9 mouse cellular contexts compared by ENCODE assay signal in the genomic region with DNA sequence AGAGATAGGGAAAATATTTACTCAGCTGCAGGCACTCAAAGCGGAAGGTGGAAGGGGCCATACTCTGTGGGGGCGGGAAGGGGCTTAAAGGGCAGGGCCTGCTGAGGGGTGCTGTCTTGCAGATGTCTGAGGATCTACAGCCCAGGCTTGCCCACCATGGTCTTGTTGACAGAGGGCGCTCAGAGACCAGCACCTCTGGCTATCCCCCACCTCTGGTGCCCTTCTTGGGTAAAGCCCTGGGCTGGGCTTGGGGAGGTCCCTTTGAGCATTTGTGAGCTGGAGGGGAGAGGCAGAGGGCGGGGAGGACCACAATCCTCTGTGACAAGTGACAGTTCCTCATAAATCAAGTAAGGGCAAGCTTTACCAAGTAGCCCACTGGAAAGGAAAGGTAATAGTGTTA. TPM values are rescaled to one million over a fixed set of nuclear protein-coding genes. Genes with fewer than 3 reads are reported as not detected.
A peak's percentile ranks its signal among the peaks of the same experiment; 100 is the strongest.
DNase-seq lines count a peak whose midpoint lies in the region; ATAC-seq lines count a peak whose summit lies in the region.
"Had no signal": no experiment of that assay in that cellular context is flagged by ENCODE, and none has a peak within 500 bp of the region (broad histone marks: within the 10 kb centered on the region; RNA-seq: fewer than 3 reads in every experiment).

No protein-coding gene starts in this region.

- intact Hi-C loops in heart, postnatal 36 days (cut with DNase I) = no loop called here
- intact Hi-C loops in left cerebral cortex, postnatal 25 days (cut with DNase I) = no loop called here

- H3K9ac ChIP-seq in lung, embryonic 16.5 days (ENCODE audit: low read length) = 0 out of 2 replicates have a peak overlapping the region, but pooled peaks have one; percentile 13

- ATAC-seq in lung, embryonic 16.5 days (ENCODE audit: low read depth) = 0 out of 2 replicates have a peak, but pooled peaks have one; percentile 2

- H3K27ac ChIP-seq in lung, embryonic 16.5 days (ENCODE audit: low read length) = peak overlapping the region; percentile 94
- 0 out of 2 replicates have a peak overlapping the region, but pooled peaks have one; percentile 34 for H3K27ac ChIP-seq in limb, embryonic 10.5 days

- no peaks in the 10 kb centered on the region for H3K36me3 ChIP-seq in lung, embryonic 16.5 days (ENCODE audit: control insufficient read depth, insufficient read depth, low read length)
- peaks cover 20% of the 10 kb centered on the region for H3K36me3 ChIP-seq in limb, embryonic 10.5 days

- H3K9me3 ChIP-seq in lung, embryonic 16.5 days (ENCODE audit: control insufficient read depth, low read length) = no peaks in the 10 kb centered on the region
- no peaks in the 10 kb centered on the region for H3K9me3 ChIP-seq in limb, embryonic 10.5 days (replicated peaks)
- H3K9me3 ChIP-seq: limb, embryonic 12.5 days had no signal

- peak; percentile 86 for DNase-seq in heart, adult 11 months
- DNase-seq in heart, postnatal 36 days = no peak
- DNase-seq in lung, postnatal 4 days = no peak
- no peak for DNase-seq in limb, embryonic 10.5 days (ENCODE audit: low spot score)
- no peak for DNase-seq in left cerebral cortex, postnatal 25 days (ENCODE audit: low spot score in 2 of 2)
- DNase-seq in adipocyte (ENCODE audit: low spot score) = no peak
- DNase-seq in ovary, postnatal 14 days (ENCODE audit: low spot score) = no peak

- peaks cover 59% of the 10 kb centered on the region for H3K4me1 ChIP-seq in lung, embryonic 16.5 days (replicated peaks; ENCODE audit: control insufficient read depth, insufficient read depth, low read length)
- peaks cover 68% of the 10 kb centered on the region for H3K4me1 ChIP-seq in limb, embryonic 10.5 days

- no peaks in the 10 kb centered on the region for H3K27me3 ChIP-seq in lung, embryonic 16.5 days (ENCODE audit: control insufficient read depth, insufficient read depth, low read depth, low read length)
- H3K27me3 ChIP-seq in limb, embryonic 10.5 days (ENCODE audit: low read depth, poor library complexity, severe bottlenecking) = no peaks in the 10 kb centered on the region
- H3K27me3 ChIP-seq: limb, embryonic 12.5 days had no signal

- WGBS in lung, embryonic 16.5 days = 37% methylated on average over 4 of the region's 4 CpGs
- 40% methylated on average over 4 of the region's 4 CpGs for WGBS in limb, embryonic 10.5 days

- no peak overlapping the region; the same call in 1 of the 2 replicates for H3K4me2 ChIP-seq in lung, embryonic 16.5 days (ENCODE audit: low read depth, low read length)
- H3K4me2 ChIP-seq: limb, embryonic 12.5 days had no signal

- H3K4me3 ChIP-seq in lung, embryonic 16.5 days (ENCODE audit: low read length) = no peak overlapping the region
- H3K4me3 ChIP-seq in limb, embryonic 10.5 days = no peak overlapping the region
- H3K4me3 ChIP-seq: limb, embryonic 12.5 days had no signal

RNA-seq across cellular contexts. Expression of gene Trim8, which starts 31.6 kb away (rescaled TPM):
- total RNA-seq in heart, postnatal 36 days (2021) = 10 to 100 TPM; 38.7 to 40.0 TPM
- polyA plus RNA-seq in lung, embryonic 16.5 days (2015; fragmentation: Nextera tagmentation; extraction: Ambion mirVana) = 22.4 and 24.9 TPM in 2 replicates
- 13.0 and 15.2 TPM in 2 replicates for polyA plus RNA-seq in limb, embryonic 10.5 days (2016; fragmentation: Nextera tagmentation; extraction: Ambion mirVana)
- total RNA-seq in left cerebral cortex, postnatal 25 days (2021) = 100 to 1,000 TPM; 114 to 116 TPM

RNA-seq across cellular contexts. Expression of gene Arl3, which starts 39.9 kb away (rescaled TPM):
- 10 to 100 TPM; 38.5 to 40.4 TPM for total RNA-seq in heart, postnatal 36 days (2021)
- 113 and 118 TPM in 2 replicates for polyA plus RNA-seq in lung, embryonic 16.5 days (2015; fragmentation: Nextera tagmentation; extraction: Ambion mirVana)
- 164 and 173 TPM in 2 replicates for polyA plus RNA-seq in limb, embryonic 10.5 days (2016; fragmentation: Nextera tagmentation; extraction: Ambion mirVana)
- total RNA-seq in left cerebral cortex, postnatal 25 days (2021) = 100 to 1,000 TPM; 113 to 120 TPM

RNA-seq across cellular contexts. Expression of gene Sfxn2, which starts 40.1 kb away (rescaled TPM):
- 1 to 10 TPM; 3.1 to 3.5 TPM for total RNA-seq in heart, postnatal 36 days (2021)
- 24.6 and 28.4 TPM in 2 replicates for polyA plus RNA-seq in lung, embryonic 16.5 days (2015; fragmentation: Nextera tagmentation; extraction: Ambion mirVana)
- 19.0 and 21.7 TPM in 2 replicates for polyA plus RNA-seq in limb, embryonic 10.5 days (2016; fragmentation: Nextera tagmentation; extraction: Ambion mirVana)
- 1 to 10 TPM; 3.7 to 4.8 TPM for total RNA-seq in left cerebral cortex, postnatal 25 days (2021)
